Mouse (Mus musculus) layer of hippocampus, adult 9-10 months (tissue): ENCODE results near the gene Magi1.

ENCODE experiments used
- DNase-seq: peaks from one replicate; pipeline ENCODE4 v3.0.0; 2022; ENCODE audit warnings: low spot score

Gene Magi1

GRCm38 (mm10) chr6:94256982-94257830, 26.5 kb downstream of the Magi1 start:
- no peak for DNase-seq

- no peak for DNase-seq
Observed at GRCm38 (mm10) chr6:94253943-94254342, 29.8 kb downstream of the Magi1 start.

GRCm38 (mm10) chr6:94251358-94251945, 32.3 kb downstream of the Magi1 start:
- no peak for DNase-seq

- no peak for DNase-seq
Observed at GRCm38 (mm10) chr6:94249286-94249790, 34.4 kb downstream of the Magi1 start.

DNA sequence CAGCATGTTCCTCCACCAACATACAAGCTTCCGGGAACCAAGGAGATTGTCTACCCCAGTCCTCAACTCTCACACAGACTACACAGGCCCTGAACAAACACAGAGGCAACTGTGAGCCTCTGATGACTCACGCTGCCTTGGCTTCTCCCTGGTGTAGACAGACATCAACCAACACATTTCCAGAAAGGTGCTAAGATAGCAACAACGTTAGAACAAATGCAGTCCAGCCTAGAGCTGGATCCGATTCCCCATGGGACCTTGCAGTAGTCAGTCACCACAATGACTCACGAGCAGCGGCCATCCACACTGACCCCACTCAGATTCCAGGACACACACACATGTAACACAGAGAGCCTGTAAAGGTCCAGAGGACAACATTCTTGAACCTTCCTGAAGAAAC, 42.5 kb downstream of the Magi1 start:
- no peak for DNase-seq

- no peak for DNase-seq
Observed at GRCm38 (mm10) chr6:94238643-94239042, 45.1 kb downstream of the Magi1 start.

DNA sequence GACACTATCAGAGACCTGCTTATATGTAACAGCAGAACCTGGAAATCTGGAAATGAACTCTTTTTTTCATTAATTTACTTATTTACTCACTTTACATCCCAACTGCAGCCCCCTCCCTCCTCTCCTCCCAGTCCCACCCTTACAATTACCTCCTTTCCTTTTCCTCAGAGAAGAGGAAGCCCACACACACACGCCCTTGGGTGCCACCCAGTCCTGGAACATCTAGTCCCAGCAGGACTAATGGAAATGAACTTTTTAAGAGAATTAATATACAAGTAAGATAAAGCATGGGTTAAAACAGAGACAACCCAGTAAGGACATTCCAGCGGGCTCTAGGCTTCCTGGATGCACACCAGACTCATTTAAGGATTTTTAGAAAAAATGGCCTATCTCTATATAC, 46.8 kb downstream of the Magi1 start:
- DNase-seq: no peak

GRCm38 (mm10) chr6:94232243-94232785, 51.4 kb downstream of the Magi1 start:
- DNase-seq: no peak

DNA sequence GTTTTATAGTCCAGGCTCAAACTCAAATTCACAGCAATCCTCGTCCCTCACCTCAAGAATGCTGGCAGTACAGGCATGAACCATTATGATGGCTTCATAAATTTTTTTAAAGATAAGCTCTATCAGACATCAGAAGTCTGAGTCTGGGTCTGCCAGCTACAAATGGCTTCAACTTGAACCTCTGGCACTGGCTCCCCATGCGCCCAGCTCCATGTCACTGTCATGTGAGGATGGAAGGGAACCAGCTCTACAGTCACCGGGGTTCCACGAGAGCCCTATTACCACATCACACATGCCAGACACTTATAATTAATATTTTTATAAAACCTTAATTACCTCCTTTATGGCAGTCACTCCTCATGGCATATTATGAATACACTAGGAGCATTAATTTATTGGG, 51.9 kb downstream of the Magi1 start:
- DNase-seq: no peak

DNA sequence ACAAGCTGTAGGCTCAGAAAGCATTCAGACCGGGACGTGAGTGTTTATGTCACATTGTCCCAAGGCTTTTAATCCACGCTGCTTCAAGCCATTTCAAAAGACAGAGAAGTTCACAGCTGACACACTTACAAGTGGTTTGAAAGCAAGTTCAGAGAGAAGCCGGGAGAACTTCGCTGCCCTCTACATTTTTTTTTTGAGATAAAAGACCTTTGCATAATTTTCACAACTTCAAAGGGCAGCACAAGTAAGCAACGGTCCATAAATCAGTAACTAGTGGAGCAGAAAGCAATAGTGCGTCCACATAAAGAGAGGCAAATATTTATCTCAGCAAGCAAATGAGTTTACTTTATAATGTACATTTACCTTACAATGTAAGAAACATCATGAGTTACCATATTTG, 52.4 kb downstream of the Magi1 start:
- DNase-seq: no peak

- DNase-seq: no peak
Observed at GRCm38 (mm10) chr6:94230918-94231317, 52.8 kb downstream of the Magi1 start.

DNA sequence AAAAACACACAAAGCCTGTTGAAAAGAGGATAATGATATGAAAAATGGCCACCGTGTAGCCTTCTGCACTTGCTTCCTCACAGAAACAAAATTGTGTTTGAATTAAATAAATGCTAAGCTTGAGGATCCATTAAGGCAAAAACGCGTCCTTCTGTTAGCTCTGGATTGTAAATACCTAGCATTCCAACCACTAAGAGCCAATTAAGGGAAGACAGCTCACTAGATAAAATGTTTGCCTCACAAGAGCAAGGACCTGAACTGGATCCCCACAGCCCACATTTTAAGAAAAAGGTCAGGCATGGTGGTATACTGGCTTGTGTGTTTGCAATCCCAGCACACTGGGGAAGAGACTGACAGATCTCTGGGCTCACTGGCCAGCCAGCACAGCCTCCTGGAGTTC, 53.6 kb downstream of the Magi1 start:
- DNase-seq: no peak

DNA sequence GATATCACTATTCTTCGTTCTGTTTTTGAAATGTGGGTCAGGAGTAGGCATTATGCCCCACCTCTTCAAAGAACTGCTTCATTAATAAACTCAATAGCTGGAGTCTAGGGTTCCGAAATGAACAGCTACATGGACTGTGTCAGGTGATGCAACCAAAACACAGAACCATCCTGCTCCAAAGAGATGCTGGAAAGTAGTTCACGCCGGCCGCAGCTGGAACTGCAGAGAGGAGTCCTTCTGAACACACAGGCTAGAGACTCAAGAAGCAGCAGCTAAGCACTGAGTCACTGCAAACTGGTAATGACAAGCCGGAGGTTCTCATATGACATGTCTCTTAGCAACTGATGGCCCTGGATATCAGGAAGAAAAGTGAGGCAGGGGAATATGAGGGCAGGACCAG, 57.5 kb downstream of the Magi1 start:
- no peak for DNase-seq

- no peak for DNase-seq
Observed at GRCm38 (mm10) chr6:94225832-94226231, 57.9 kb downstream of the Magi1 start.

DNA sequence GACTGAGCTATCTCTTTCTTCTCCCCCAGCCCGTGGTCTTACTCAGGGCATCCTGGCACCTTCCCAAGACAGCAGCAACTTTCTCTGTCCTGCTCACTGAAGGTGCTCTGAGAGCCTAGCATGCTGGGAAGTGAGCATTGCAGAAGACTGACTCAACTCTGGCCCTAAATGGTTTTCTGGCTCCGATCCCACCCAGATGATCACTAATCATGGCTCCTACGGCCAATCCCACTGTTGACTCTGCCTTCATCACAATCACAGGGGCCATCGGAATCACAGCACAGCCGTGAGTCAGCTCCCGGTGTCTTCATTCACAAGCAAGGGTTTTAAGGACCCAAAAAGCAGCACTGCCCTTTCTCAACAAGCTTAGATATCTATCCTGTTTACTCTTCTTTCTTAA, 58.6 kb downstream of the Magi1 start:
- DNase-seq: no peak

- DNase-seq: no peak
Observed at GRCm38 (mm10) chr6:94222253-94222652, 61.5 kb downstream of the Magi1 start.

- DNase-seq: no peak
Observed at GRCm38 (mm10) chr6:94221750-94222149, 62.0 kb downstream of the Magi1 start.

DNA sequence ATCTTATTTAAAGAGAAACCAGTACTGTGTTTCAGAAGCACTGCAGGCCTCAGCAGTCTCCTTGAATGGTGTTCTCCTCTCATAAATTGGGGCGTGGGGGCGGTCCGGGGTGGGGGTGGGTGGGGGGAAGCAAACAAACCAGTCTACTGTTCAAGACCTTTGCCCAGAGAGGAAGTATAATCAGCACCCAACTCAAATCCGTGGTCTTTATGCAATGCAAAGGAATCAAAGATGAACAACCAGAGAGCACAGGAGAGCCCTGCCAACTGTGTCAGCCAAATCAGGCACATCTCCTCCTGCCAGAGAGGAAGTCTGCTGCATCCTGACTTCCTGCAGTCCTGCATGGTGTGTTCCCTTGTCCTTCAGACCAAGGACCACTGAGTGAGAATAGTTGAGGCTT, 65.6 kb downstream of the Magi1 start:
- no peak for DNase-seq

- DNase-seq: no peak
Observed at GRCm38 (mm10) chr6:94215834-94216233, 67.9 kb downstream of the Magi1 start.

DNA sequence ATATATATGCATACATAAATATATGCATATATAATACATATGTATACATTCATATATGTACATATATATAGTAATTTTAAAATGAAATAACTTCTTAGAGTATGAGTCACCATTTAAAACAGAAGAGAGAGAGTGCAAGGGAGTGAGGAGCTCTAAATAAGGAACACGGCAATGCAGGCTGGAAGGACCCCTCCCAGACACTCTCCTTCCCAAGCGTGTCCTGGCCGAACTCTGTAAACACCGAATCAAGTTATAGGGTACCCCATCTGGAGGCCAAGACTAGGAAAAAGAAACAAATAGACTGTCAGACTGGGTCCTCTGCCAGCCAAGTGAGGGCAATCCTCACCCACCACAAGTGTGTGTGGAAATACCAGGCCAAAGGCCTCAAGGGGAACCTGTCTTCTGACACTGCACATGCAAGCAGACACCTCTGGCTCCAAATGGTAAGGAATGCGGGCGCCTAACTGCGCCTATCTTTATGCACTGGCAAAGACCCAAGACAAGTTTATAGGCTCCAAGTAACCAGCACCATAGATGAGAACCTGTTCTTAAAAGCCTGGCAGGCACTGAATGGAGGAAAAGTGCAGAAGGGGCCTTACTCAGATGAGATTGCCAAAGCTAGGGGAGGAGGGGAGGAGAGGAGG, 68.7 kb downstream of the Magi1 start:
- DNase-seq: no peak

DNA sequence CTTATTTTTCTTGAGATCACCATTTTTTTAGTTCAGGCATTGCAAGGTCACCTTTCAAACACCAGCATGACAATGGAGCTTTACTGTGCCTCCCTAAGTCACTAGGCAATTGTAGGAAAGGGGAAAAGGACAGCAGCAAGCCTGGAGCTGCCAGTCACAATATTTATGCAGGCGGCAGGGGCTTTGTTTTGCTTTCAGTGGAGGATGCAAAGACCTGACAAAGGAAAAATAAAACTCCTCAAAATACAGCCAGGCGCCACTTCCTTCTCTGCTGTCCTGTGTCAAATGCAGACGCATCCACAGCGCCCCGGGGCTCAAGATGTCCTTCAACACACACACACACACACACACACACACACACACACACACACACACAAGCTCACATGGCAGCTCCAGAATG, 77.8 kb downstream of the Magi1 start:
- no peak for DNase-seq

- no peak for DNase-seq
Observed at GRCm38 (mm10) chr6:94203642-94204145, 80.0 kb downstream of the Magi1 start.

DNA sequence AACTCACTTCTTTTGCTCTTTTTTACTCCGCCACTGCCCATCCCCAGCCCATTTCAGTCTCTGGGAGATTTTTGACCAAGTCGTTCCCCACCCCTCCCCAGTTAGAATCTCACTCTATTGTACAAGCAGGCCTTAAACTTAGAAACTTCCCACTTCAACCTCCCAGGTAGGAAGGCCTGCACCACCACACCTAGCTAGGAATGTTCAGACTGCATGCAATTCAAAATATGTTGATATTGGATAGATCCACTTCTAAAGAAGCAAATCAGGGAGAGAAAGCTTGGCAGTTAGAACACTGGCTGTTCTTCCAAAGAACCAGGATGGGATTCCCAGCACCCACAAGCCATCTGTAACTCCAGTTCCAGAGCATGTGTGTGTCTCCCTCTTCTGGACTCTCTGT, 81.8 kb downstream of the Magi1 start:
- no peak for DNase-seq
